Mouse (Mus musculus) neutrophil, adult 5-6 weeks (primary cell): ENCODE measurements around the gene Hspe1. TPM values are rescaled to one million over a fixed set of nuclear protein-coding genes. Genes with fewer than 3 reads are reported as not detected.
"Not testable (repeated sequence)": the region's sequence is repeated elsewhere in the genome, so short reads cannot be mapped to it uniquely, and the experiment has no call there.

Experiments
- ATAC-seq: fragments of 151-379, 151-347 bp; 2 replicates; pipeline ENCODE4 v1.8.0; 2017; ENCODE audit warnings: mild to moderate bottlenecking, moderate TSS enrichment; ENCODE audit not compliant: insufficient number of reproducible peaks, poor library complexity, low FRiP score, severe bottlenecking; ENCODE audit errors: extremely low read depth
- total RNA-seq: library from RNA; stranded (forward); fragments of 200-1000 nt; gene quantifications from 2 replicates; pipeline ENCODE4 v1.2.3, GENCODE M21; 2017

Hspe1 gene
- total RNA-seq: 77.7 and 94.0 TPM in 2 replicates

DNA sequence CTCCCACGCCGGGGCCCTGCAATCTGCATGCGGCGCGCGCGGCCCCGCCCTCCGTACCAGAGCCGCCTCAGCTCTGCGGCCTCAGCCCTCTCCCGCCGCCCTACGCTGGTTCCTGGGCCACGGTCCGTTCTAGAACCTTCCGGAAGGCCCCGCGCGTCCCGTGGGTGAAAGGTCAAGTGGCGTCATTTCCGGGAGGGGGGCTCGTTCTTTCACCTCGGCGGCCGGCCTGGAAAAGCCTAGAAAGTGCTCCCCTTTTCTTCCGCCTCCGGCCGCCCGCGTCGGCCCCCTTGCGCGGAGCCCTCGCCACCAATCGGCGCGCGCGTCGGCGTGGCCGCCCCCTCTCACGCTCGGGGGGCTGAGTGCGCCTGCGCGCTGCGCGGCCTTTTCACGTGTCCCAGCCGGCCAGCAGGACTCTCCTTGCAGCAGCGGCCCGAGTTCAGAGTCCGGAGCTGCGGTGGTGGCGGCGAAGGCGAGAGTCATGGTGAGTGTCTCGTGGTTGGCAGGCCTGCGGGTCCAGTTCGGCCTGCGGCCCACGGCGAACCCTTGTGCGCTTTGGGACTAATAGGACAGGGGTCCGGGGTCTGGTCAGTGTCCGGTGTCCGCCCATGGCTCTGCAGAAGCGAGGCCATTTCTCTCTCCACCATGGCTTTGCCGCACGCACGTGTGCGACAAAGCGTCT, at the start of gene Hspe1, which contains the start of gene Hspd1:
Gene Hspe1 (plus strand): TSS at position 201 of the 679 bp plus-strand sequence.
Gene Hspd1 (minus strand): TSS at position 312 of the 679 bp plus-strand sequence.
- peak; percentile 94 for ATAC-seq

DNA sequence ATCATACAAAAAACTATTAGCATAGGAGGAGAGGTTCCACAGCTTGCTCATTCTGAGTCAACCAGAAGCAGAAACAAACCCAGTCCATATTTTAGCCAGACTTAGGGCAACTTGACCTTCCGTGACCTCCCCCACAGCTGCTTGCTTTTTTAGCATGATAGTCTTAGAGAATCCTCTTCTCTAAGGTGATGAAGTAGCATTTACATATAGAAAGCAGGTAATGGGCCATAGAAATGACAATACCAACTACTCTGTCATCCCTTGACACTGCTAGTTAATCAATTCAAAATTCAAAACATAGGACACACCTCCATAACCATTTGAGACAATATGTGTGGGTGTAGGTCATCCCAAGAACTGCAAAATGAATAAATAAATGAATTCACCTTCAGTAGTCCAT, 48.0 kb upstream of the Hspe1 start:
- ATAC-seq: no peak

DNA sequence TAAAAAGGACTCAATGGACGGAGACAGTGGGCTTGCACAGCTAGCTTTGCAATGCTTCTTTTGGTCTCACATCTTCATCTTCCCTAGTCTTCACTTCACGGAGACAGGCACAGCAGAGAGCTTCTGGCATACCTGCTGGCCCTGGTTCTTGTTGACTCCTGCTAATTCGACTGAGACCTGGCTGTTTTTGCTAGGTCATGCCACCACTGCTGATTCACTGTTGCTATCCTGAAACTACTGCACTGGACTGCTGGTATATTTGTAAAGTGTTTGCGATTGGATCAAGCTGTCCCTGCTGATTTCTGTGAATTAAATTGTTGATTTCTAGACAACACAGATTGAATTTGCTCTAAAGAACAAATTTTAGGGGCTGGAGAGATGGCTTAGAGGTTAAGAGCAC, 46.2 kb upstream of the Hspe1 start:
- ATAC-seq: no peak

DNA sequence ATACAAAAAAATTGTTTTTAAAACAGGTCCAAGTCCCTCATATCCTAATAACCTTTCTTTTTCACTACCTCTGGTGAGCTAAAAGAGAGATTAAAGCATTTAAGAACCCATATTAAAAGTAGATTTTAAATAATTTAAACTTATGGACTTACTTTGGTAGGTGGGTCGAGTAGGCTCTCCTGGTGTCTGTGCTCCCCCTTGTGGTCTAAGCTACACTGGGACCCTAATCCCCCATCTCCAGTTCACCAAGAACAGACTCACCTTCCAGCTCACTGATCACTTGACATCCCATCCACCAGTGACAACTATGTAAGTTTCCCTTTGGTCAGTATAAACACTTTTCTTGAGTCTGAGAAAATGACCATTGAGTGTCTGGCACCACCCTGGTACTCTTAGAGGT, 45.7 kb upstream of the Hspe1 start:
- no peak for ATAC-seq

DNA sequence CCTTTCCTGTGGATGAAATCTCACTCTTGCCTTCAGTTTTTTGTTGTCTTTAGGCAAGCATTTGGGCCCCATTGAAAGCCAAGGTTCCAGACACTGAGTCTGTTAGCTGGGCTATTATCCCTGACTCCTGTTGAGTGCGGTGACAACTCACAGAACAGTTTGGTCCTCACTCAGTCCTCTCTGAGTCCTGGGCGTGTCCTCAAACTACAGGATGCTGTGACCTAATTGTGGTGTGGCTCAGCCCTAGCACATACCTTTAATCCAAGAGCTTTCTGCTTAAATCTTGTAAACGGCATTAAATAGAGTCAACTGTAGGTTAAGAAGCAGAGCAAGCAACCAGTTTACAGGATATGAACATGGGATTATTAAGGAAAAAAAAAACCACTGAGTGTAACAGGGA, 44.8 kb upstream of the Hspe1 start:
- no peak for ATAC-seq

DNA sequence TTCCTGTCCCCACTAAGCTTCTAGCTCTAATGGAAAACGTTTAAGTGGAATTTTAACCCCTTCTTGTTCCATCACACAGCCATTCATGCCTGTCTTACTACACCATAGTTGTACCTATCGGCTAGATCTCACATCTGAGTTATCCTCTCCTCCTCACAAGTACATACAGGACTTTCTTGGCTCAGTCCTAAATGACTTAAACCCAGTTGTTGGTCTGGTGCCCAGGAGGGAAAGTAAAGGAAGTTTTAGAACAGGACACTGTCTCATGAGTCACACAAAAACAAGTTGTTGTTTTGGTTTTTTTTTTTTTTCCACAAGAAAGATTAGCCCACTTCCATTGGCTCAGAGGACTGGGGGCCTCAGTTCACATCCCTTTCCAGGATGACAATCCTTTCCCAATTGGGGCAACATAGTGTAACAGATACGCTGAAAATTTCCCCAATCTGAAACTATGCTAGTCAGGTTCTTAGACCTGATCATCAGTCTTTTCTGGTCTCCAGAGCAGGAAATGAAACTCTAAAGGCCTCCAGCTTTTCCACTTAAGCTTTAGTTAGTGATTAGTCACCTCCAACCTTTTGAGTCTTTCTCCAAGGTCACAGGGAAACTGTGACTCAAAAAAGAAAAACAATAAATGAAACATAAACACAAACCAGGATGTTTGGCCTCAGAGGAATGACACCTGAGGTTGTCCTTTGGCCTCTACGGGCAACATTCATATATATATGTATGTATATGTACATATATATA, 38.9 kb upstream of the Hspe1 start:
- no peak for ATAC-seq

DNA sequence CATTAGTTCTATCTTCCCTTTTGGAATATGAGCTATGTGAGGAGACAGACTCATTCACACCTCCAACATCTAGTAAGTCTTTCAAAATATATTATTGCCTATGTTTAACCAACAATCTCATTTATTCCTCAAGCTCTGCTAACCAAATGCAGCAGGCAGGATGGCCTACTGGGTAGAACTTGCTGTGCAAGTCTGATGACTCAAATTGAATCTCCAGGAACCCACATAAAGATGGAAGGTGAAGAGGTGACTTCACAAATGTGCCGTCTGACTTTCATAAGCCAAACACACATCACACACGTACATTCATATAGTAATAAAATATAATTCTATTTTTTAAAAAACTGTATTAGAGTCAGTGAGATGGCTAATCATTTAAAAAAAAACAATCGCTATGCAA, 36.3 kb upstream of the Hspe1 start:
- no peak for ATAC-seq

DNA sequence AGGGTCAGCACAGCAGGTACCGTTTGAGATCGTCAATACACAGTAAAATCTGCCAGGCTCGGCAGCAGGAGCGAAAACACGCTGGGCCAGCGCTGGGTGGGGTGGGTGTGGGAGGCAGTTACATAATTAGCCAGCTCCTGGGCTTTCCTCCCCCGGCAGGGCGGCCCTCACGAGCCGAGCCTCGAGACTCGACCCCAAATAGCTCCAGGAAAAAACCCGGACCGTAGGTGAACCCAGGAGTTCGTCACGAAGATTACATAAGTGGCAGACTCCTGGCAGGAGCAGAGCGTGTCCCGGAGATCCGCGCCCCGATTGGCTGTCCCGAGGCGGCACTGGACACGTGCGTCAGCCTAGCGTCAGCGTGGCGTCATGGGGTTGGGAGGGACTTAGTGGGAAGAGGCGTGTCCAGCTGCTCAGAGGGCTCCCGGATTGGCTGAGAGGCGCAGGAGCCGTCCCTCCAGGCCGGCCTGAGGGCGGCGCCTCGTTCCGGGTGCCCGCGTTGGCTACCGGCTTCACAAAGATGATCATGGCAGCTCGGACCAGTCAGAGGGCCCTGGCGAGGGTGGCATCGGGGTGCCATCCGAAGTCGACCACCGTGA, 35.5 kb upstream of the Hspe1 start, which contains the start of gene Coq10b:
Gene Coq10b (plus strand): TSS at position 416 of the 599 bp plus-strand sequence.
- peak; percentile 98 for ATAC-seq

DNA sequence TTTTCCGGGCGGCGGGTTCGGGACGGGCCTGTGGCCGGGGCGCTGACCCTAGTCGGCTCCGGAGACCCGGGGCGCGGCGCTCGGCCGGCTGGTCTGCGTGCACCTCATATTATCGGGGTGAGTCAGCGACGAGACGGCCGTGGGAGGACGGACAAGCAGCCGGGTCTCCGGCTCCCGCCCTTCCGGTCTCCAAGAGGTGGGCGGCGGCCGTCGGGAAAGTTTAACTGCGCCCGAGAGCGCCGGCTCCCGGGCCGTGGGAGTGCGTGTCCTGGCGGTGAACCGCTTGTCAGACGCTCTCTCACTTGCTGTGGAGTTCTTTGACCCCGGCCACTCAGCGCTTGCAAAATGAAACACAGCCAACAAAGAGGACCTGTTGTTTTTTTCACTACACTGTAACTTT, 34.9 kb upstream of the Hspe1 start:
- no peak for ATAC-seq

DNA sequence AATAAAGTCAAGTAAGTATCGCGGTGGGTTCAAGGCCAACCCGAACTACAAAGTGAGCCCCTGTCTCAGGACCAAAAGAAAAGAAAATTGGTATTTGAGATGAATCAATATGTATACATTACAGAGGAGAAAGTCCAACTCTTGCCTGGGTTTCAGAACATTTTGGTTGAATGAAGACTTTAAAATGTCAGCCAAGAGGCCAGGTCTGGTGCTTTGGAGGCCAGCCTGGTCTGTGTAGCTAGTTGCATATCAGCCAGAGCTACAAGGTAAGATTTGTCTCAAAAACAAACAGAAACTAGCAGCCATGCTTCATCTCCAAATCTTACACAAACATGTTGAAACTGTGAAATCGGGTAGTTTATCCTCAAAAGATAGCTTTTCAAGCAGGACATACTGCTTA, 34.3 kb upstream of the Hspe1 start:
- no peak for ATAC-seq

DNA sequence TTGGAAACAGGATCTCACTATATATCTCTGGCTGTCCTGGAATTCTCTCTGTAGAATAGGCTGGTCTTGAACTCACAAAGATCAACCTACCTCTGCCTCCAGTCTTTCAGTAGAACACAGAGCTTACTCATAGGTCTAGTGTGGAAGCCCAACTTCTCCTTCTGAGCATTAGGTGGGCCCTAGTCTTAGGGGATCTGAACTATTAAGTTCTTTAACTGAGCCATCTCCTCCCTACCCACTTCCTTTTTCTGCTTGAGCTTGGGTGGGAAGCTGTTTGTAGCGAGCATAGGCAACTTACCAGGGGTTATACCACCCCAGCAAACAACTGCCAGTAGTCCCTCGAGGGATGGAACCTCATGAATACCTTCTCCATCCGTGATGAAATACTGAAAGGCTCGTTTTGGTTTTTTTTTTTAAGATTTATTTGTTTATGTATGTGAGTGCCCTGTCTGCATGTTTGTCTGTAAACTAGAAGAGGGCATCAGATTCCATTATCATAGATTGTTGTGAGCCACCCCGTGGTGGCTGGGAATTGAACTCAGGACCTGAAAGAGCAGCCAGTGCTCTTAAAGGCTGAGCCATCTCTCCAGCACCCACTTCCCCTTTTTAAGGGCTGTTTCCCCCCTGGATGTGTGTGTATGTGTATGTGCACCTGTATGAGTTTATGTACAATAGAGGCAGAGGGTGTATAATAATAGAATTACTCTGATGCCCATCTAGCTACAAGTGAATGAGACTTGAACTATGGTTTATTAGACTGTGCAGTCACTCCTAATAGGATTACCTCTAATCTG, 32.4 kb upstream of the Hspe1 start:
- no peak for ATAC-seq

DNA sequence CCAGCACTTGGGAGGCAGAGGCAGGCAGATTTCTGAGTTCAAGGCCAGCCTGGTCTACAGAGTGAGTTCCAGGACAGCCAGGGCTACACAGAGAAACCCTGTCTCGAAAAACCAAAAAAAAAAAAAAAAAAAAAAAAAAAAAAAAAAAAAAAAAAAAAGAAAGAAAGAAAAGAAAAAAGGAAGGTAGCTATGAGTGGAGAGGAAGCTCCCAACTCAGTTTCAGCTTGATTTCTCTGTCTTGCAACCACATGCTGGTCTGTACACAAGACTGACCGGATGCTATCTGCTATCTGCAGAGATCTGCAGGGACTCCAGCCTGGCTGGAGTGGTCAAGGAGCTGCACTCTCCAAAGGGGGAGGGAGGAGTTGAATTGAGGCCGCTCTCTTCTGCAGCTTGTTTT, 29.5 kb upstream of the Hspe1 start:
- not testable (repeated sequence) for ATAC-seq

DNA sequence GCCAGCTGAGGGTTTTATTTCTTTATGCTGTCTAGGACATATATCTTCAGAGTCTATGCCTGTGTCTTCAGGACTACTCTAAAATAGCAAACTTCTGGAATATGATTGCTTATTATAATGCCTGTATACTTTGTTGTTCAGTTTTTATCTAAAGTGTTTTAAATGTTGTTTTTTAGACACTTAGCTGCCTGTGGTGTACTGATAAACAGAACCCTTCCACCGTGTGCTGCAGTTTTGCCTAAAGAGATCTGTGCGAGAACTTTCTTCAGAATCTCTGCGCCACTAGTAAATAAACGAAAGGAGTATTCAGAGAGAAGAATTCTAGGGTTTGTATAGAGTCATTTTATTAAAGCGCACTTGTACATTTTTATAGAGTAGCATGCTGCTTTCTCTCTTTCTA, 26.8 kb upstream of the Hspe1 start:
- ATAC-seq: no peak

DNA sequence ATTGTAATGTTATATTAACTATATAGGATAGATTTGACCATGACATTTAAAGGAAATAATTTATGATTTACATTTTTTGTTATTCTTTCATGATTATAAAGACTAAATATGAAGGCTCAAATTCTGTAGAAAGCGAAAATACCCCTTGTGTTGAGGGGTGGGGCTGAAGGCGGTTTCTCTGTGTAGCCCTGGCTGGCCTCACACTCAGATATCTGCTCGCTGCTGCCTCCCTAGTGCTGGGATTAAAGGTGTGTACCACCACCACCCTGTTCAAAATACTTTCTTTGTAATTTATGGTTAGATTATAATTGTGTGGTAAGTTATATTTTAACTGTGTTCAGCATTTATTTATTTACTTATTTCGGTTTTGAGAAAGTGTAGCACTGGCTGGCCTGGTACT, 26.2 kb upstream of the Hspe1 start:
- ATAC-seq: no peak

DNA sequence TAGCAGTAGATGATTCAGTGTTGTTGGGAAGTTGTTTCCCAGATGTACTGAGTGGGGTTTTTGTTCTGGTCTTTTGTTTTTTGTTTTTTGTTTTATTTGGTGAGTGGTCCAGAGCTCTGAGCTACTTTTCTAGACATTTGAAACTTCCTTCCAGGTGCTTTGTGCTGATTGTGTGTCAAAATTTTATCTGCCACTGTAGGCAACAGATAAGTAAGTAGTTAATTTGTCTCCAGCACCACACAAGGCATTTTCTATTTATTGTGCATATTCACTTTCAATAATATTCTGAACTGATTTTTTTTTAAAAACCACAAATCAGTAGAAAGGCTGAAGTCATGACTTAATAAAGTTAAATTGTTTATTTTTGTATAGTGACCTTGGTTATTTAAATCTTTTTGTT, 15.6 kb upstream of the Hspe1 start:
- not testable (repeated sequence) for ATAC-seq

DNA sequence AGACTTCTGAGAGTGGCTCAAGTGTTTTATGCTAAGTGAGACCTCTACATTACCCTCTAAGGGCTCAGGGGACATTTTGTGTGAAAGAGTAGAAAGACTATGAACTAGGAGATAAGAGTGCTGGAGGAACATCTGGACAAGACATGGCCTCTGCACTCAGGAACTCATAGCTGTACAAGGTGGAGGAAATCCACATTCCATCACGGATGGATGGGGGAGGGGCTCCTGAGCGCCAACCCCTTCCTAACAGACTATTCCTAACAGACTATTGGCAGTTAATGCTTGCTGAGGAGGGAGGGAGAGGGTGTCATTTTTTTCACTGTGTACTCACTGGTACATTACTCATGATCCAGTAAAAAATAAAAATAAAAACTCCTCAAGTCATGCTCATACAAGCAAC, 13.2 kb upstream of the Hspe1 start:
- no peak for ATAC-seq

DNA sequence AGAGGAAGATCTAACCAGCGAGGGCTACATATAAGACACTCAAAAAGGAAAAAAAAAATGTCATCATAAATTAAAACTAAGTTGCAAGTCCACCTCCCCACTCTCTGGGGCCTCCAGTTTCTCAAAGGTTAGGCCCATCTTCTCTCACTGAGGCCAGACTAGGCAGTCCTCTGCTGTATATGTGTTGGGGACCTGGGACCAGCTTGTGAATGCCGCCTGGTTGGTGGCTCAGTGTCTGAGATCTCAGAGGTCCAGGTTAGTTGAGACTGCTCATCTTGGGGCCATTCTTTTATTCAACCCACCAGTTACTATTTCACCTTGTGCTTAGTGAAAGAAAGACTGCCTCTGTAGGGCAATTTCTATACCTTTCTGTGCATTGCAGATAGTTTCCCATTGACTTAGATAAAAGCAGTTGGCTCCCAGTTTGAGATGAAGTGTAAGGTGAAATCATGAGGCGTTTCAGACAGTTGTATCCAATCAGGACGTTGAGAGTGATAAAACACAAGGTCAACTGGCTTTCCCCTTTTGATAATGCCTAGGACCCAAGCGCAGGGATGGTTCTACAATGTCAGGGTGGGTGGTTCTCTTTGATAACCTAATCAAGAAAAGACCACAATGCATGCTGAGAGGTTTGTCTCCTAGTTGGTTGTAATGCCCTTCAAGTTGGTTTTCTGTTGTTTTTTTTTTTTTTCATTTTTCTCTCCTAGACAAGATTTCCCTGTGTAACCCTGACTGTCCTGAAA, 12.1 kb upstream of the Hspe1 start:
- no peak for ATAC-seq

DNA sequence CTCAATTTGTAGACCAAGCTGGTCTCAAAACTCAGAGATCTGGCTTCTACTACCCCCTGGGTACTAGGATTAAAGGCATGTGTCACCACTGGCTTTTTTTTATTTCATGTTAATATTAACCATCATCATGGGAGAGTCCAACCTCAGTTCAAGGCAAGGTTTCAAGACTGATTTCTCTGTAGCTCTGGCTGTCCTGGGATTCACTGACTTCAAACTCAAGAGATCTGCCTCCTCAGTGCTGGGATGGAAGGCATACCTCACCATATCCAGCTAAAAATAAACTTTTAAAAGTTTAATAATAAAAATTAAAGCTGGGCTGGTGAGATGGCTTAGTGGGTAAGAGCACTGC, 11.6 kb upstream of the Hspe1 start:
- no peak for ATAC-seq
